Mouse (Mus musculus): ENCODE results near the gene Psmc3. TPM values are rescaled to one million over a fixed set of nuclear protein-coding genes. Genes with fewer than 3 reads are reported as not detected.
"Not testable (repeated sequence)": the region's sequence is repeated elsewhere in the genome, so short reads cannot be mapped to it uniquely, and the experiment has no call there.

The Psmc3 gene
- total RNA-seq (2021): 100 to 1,000 TPM; 193 to 228 TPM
- long read RNA-seq, experiment 1, transcript Psmc3-202 (12 exons, 1,636 nt): major isoform, 303 of 367 reads
- long read RNA-seq, experiment 1, partial matches to known transcripts: 46 of 367 reads
- long read RNA-seq, experiment 1, other reads (novel, unspliced or antisense): 16 of 367 reads
- long read RNA-seq, experiment 2, transcript Psmc3-202 (12 exons, 1,636 nt): major isoform, 86 of 105 reads
- long read RNA-seq, experiment 2, partial matches to known transcripts: 12 of 105 reads
- long read RNA-seq, experiment 2, other reads (novel, unspliced or antisense): 7 of 105 reads

- DNase-seq: peak; percentile 99
These were observed at the start of gene Psmc3 for GRCm38 (mm10) chr2:91053934-91054382. TSS of gene Psmc3 (plus strand) at chr2:91054009.

DNA sequence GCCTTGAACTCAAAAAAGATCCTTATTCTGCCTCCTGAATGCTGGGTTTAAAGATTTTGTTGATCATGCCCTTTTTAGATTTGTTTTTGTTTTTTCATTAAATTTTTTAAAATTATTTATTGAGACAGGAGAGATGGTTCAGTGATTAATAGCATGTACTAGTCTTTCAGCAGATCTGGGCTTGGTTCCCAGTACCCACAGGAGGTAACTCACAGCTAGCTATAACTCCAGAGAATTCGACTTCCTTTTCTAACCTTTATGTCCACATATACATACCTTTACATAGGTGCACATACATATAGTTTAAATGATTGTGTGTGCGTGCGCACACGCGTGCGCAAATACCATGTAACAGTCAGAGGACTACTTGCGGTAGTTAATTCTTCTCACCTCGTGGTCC, 45.3 kb upstream of the Psmc3 start:
- no peak for DNase-seq

DNA sequence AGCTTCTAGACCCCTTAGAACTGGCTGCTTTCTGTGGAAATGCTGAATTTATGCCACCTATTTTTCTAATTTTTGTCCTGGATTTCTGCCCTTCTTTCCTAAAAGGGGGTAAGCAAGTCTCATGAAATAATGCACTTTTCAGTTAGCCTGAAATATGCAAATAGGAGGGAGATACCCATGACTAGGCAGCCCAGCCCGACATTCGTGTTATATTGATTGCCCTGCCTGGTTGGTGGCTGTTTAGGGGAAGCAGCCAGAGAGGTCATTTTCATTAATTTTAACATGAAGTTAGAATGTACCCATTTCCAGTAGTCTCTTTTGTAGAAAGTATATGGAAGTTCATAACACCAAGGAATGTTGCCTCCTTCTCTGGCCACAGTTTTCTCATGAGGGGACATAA, 39.9 kb upstream of the Psmc3 start:
- no peak for DNase-seq

- no peak for DNase-seq
These were observed 38.4 kb upstream of the Psmc3 start for GRCm38 (mm10) chr2:91015386-91015785.

GRCm38 (mm10) chr2:91018061-91018788, 35.6 kb upstream of the Psmc3 start:
- peak; percentile 15 to 49 for DNase-seq

GRCm38 (mm10) chr2:91019911-91020310, 33.9 kb upstream of the Psmc3 start:
- no peak for DNase-seq

DNA sequence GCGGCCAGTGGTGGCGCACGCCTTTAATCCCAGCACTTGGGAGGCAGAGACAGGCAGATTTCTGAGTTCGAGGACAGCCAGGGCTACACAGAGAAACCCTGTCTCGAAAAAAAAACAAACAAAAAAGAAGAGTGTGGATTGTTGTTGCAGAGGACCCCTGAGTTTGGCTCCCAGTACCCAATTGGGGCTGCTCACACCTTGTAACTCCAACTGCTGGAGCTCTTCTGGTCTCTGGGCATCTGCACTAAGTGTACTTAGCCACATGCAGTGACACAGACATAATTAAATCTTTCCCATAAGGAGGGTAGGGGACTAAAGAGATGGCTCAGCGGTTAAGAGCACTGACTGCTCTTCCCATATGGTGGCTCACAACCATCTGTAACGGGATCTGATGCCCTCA, 31.5 kb upstream of the Psmc3 start:
- not testable (repeated sequence) for DNase-seq

DNA sequence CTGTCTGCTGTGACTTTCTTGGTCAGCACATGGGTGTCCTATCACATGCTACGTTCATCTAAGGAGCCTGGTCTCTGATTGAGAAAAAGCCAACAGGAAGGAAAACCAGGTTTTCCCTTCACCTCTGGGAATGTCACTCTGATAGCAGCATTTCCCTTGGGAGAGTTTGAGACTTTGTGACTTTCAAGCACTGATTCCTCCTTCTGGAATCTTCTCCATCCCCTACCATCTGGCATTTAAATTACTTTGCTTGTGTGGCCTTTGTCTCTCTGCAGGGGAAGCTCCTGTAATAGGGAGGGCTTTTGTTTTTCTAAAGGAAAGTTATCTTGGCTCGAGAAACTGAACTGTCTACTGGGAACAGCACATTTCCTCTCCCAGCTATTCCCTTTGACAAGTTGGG, 30.7 kb upstream of the Psmc3 start:
- DNase-seq: no peak

DNA sequence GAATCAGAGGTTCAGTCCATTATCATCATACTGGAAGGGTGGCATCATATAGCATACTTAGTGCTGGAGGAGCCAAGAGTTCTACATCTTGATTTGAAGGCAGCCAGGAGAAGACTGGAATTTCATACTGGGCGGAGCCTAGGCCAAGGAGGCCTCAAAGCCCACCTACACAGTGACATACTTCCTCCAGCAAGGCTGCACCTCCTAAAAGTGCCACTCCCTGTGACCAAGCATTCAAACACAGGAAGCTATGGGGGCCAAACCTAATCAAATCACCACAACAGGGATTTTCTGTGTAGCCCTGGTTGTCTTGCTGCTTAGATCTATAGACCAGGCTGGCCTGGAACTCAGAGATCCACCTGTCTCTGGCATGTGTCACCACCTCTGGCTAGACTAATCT, 29.9 kb upstream of the Psmc3 start:
- DNase-seq: no peak

GRCm38 (mm10) chr2:91025081-91025516, 28.7 kb upstream of the Psmc3 start:
- no peak for DNase-seq

DNA sequence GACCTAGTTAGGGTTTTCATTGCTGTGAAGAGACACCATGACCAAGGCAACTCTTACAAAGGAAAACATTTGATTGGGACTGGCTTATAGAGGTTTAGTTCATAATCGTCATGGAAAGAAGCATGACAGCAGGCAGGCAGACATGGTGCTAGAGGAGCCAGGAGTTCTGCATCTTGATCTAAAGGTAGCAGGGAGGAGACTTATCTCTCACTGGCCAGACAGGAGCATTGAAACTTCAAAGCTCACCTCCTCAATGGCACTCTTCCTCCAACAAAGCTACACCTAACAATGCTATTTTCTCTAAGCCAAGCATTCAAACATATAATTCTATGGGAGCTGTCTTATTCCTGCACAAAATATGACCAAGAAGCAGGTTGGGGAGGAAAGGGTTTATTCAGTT, 27.3 kb upstream of the Psmc3 start:
- no peak for DNase-seq

DNA sequence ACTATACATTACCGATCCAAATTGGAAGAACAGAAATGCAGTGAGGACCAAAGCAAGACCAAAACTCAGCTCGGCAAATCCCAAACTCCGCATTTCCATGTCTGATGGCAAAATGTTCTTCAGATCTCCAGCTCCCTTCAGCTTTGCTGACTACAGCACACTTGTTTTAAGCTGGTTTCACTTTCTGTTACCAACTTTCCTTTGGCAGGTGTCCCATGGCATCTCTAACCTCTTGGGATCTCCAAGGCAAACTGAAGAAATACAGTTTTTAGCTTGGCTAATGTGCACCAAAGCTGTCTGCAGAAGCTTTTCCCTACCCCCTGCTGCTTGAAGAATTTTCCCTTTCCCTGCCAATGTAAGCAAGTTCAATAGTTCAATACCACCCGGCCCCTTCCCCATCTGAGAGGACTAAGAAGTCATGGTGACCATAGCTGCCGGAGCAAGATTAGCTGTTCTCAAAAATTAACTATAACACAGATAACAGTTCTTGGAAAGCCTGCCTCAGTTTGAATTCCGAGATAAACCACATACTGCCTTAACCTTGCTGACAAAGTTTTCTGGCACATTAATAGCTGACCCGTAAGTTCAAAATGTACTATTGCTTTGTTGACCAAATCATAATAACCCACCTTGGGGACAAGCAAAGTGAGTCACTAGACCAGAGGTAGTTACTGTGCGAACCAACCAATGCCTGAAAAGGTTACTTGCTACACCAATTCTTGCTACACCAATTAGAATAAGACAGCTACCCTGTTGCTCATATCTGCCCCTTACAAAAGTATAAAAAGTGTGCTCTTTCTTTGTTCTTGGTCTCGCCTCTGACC, 26.2 kb upstream of the Psmc3 start:
- peak in 1 of 2 experiments; percentile 29 for DNase-seq

DNA sequence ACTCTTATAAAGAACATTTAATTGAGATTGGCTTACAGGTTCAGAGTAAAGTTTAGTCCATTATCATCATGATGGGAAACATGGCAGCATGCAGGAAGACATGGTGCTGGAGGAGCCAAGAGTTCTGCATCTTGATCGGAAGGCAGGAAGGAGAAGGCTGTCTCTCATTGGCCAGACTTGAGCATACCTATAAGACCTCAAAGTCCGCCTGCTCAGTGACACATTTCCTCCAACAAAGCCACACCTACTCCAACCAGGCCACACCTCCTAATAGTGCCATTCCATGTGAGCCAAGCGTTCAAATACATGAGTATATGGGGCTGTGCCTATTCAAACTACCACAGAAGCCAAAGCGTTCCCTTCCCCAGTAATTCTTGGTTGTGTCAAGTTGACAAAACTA, 22.6 kb upstream of the Psmc3 start:
- no peak for DNase-seq

DNA sequence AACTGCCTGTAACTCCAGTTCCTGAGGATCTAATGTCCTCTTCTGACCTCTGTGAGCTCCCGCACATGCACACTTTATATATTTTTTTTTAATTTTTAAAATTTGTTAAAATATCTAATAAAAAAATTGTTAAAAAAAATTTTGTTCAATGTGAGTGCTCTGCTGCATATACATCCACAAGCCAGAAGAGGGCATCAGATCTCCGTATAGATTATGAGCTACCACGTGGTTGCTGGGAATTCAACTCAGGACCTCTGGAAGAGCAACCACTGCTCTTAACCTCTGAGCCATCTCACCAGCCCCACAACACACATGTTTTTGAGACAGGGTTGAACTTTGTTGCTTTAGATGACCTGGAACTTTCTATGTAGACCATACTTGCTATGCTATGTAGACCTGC, 20.8 kb upstream of the Psmc3 start:
- DNase-seq: no peak

DNA sequence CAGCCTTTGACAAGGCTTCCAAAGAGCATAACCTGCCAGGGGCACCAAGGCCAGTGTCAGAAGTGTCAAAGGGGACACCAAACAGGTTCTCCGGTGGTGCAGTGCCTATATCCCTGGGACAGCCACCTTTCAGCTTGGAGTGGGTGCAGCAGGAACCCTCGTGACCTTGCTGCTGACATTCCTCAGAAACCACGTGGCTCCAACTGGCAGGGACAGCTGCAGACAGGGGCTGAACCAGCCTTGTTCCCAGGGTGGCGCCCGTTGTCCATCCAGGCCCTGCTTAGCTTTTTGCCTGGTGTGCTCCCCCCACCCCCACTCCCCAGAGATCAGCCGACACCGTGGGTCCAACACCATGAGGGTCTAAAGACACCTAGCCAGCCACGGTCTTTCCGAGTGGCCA, 18.4 kb upstream of the Psmc3 start, which contains the start of gene Rapsn:
Rapsn (plus strand) TSS at position 236 of the 400 bp plus-strand sequence.
- peak; percentile 75 to 82 for DNase-seq

GRCm38 (mm10) chr2:91041786-91042185, 12.0 kb upstream of the Psmc3 start:
- no peak for DNase-seq

GRCm38 (mm10) chr2:91042651-91043398, 11.0 kb upstream of the Psmc3 start:
- no peak for DNase-seq

- no peak for DNase-seq
These were observed 9.1 kb upstream of the Psmc3 start for GRCm38 (mm10) chr2:91044727-91045126.

GRCm38 (mm10) chr2:91045805-91046204, 8.0 kb upstream of the Psmc3 start:
- DNase-seq: not testable (repeated sequence)

DNA sequence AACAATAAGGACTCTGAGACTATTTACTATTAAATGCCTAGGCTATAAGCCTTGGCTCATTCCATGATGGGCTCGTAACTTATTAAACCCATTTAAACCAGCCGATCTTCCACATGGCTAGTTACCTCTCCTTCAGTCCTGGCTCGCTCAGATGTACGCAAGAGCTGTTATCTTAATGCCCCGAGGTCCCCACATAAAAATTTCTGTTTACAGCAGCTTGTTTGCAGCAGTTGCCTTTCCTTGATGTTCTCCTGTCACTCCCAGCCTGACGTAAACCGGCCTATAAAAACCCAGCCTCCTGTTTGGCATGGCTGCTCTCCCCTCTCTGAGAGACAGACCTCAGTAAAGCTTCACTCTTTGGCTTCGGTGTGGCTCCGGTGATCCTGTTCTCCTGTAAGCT, 6.5 kb upstream of the Psmc3 start:
- DNase-seq: no peak

- DNase-seq: no peak
These were observed 1.9 kb upstream of the Psmc3 start for GRCm38 (mm10) chr2:91051917-91052316.

GRCm38 (mm10) chr2:91052752-91053151, 1.1 kb upstream of the Psmc3 start:
- no peak for DNase-seq
